Mouse (Mus musculus): ENCODE results near the gene Gm525.
"Not testable (repeated sequence)": the region's sequence is repeated elsewhere in the genome, so short reads cannot be mapped to it uniquely, and the experiment has no call there.

Gm525 gene

DNA sequence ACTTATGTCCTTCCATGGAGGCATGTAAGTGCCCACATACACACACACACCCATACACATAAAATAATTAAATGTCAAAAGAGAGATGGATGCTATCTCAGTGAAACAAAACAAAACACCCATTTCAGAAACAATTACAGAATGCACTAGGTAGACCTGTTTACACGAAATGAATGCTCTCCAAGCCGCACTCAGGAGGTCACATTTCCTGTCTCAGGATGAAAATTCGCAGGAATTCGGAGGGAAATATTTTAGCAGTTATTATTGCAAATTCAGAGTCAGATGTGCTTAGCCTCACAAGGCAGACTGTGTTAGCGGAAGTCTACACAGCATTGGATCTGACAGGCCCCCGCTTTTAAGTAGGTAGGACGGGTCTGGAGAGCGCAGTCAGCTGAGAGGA, at the start of gene Gm525:
Gene Gm525 (plus strand): TSS at position 301 of the 400 bp plus-strand sequence.
- in situ Hi-C loops (cut with MboI, MseI): no loop called here

DNA sequence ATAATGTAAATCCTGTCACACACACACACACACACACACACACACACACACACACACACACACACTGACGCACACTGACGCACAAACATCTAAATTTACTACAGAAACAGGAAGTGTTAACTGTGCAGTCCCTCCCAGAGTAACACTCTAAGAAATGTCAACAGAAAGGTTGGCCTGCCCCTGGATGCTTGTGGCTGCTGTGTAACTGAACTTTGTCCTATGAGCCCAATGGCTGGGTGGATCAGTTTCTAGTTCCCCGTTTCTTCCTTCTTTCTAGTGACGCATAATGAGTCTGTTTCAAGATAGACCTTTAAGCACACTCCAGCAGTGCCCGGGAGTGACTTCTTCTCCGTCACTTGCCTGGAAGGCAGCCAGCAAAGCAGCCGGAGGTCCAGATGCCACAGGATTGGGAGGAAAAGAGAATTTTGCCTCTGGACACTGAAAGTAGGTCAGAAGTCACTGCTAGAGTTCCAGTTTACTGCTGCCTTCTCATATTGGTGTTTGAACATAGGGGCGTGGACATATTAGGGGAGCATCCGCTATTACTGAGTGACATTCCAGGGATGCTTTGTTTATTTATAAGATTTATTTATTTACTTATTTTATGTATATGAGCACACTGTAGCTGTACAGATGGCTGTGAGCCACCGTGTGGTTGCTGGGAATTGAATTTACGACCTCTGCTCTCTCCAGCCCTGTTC, 49.3 kb upstream of the Gm525 start:
- in situ Hi-C loops (cut with MboI, MseI): no loop called here

DNA sequence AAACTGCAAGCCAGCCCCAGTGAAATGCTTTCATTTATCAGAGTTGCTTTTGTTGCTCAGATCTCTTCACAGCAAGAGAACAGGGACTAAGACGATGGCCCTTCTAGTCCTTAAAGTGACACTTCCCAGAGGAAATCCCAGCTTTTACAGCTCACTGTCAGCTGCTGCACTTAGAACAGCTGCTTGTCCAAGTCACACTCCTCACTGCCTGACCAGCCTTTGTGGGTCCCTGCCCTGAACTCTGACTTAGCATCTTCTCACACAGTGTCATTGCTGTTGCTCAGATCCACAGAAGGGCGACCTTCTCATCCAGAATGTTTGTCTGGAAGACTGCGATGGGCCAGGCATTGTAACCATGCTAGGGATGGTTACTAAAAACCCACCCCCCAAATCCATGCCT, 48.0 kb upstream of the Gm525 start:
- in situ Hi-C loops (cut with MboI, MseI): no loop called here

DNA sequence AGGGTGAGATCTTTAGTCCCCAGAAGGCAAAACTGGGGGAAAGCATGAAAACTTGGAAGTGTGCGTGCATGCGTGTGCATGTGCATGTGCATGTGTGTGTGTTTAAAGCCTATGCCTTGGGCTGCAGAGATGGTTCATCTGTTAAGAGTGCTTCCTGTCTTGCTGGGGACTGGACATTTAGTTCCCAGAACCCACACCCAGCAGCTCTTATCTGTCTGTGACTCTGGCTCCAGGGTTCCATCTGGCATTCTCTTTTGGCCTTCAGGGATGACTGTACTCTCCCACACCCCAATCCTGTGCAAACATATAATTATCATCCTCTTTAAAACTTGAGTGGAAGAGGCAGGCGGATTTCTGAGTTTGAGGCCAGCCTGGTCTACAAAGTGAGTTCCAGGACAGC, 47.5 kb upstream of the Gm525 start:
- in situ Hi-C loops (cut with MboI, MseI): no loop called here

DNA sequence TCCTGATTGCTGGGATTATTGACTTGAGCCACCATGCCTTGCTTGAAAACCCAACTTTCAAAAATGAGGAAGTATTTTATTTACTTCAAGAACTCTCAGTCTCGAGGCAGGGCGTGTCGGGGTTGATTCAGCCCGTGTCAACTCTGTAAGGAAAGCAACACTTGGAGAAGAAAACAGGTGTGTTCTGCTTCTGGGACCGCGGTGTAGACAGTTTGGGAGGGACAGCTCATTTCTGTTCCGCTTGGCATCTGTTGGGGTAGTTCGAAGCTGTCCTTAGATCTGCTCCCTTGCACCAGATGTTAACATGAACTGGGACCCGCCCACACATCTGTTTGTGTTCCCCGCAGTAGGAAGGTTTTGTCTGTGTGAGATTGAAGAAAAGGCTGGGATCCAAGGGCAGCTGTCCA, 45.7 kb upstream of the Gm525 start:
- in situ Hi-C loops (cut with MboI, MseI): no loop called here

DNA sequence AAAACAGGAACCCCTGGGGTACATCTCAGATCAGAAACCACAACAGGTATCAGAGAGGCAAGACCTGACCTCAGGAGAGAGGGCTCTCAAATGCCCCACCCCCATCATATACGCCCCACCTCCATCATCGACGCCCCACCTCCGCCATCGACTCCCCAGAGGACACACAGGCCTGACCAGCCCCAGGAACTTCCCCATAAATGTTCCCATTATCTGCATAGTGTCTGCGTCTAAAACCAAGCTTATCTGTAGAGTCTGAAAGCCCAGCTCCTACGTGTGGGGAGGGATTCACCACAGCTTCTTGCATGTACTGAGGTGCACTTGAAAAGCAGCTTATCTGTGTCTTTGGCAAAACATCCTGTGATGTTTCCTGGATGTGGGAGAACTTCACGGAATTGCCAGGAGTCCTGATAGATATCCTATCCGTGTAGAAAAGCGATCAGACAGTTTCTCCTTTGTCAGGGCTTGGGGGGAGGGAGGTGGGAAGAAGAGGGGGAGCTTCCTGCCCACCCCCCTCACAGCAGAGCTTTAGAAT, 44.7 kb upstream of the Gm525 start:
- in situ Hi-C loops (cut with MboI, MseI): no loop called here

DNA sequence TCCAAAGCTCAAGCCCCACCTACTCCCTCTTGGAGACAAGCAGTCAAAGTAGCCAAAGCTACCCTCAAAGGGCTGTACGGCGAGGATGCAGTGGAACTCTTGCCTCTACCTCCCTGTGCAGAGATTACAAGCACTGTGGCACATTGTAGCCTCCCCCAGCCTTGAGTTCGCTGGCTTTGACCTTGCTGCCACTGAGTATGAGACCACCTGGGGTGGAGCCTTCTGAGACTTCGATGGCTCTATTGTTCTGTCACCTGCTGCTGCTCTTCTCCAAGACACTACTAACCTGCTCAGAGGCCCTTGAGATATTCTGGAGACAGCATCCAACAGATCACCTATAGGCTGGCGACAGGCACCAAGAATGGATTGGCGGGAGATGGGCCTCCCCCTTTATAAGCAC, 43.1 kb upstream of the Gm525 start:
- in situ Hi-C loops (cut with MboI, MseI): no loop called here

DNA sequence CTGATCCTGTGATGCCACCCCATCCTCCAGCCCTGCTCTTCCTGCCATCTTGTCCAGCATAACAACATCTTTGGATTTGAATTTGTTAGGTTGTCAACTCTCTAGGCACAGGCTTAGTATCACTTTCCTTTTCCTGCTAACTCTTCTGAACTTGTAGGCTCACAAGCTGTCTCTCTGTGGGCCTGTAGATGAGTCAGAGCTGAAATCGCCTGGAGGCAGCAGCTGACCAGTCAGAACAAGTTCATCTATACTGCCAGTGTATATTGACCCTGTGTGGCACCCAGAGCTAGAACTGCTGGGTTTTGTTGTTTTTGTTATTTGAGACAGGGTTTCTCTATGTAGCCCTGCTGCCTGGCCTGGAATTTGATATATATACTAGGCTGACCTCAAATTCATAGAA, 42.5 kb upstream of the Gm525 start:
- in situ Hi-C loops (cut with MboI, MseI): no loop called here

DNA sequence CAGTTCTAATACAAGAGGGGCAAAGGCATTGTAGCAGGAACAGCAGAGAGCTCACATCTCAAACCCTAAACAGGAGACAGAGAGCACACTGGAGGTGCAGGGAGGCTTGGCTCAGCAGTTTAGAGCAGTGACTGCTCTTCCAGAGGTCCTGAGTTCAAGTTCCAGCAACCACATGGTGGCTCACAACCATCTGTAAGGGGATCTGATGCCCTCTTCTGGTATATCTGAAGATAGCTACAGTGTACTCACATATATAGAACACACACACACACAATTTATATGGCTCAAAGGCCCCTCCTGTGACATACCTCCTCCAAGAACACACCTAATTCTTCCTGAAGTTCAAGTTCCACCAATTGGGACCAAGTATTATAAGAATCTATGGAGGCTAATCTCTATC, 39.0 kb upstream of the Gm525 start:
- in situ Hi-C loops (cut with MboI, MseI): no loop called here

DNA sequence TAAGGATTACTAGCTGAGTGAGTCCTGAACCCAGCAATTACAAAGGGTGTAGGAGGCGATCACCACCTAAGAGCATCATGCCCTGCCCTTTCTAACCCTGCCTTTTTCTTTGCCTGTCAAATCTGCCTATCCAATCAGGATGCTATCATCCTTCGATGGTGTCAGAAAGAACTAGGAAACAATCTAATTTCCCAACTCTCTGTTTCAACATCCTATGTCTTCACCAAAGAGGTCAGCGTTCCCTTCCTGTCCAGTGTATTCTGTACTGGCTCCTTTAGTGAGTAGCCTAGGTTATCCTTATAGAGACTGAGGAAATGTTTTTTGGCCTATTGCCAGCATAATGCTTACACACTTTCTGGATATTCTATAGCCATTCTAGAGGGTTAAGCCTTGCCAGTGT, 38.1 kb upstream of the Gm525 start:
- in situ Hi-C loops (cut with MboI, MseI): no loop called here

DNA sequence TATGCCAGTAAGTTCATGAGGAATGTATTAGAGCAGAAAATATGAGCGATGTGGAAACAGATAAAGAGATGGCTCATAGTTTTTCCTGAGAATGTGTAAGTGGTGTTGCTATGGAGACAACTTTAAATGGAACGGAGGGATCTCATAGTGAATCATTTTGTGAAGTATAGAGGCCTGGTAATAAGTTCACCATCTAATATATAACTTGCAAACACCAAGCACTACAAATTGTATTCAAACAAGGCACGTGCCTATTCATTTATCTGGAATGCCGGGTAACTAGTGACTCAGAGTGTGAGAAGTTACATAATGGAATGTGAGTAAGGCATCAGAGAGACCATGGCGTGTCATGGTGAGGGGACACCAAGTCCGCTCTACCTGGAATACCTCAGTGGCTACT, 35.1 kb upstream of the Gm525 start:
- in situ Hi-C loops (cut with MboI, MseI): no loop called here

DNA sequence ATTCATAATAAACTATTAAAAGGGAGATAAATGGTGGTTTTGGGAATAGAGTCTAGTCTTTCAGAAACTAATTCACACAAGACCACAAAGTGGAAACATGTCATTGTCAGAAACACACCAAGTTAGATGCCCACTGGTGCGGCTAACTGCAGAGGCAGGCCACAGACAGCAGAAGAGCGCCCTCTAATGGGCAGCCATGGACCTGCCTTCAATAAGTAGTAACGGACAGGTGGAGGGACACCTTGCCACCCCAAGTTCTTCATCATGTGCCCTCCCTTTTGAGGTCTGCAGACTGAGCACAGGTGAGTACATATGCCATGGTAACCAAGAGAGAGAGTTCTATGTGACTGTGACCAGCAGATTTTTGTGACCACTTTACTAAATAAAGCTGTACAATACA, 34.3 kb upstream of the Gm525 start:
- in situ Hi-C loops (cut with MboI, MseI): no loop called here

DNA sequence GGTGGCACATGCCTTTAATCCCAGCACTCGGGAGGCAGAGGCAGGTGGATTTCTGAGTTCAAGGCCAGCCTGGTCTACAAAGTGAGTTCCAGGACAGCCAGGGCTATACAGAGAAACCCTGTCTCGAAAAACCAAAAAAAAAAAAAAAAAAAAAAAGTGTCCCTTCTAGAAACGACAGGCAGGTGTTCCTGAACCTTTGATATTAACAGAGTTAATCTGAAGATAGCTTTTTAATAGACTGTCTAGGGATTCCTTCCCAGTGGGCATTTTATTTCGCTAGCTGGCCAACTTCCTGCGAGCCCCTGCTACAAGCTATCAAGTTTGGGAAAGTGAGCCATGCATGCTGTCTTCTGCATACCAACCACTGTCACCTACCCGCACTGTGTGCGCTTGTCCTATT, 32.6 kb upstream of the Gm525 start:
- in situ Hi-C loops (cut with MboI, MseI): not testable (repeated sequence)

DNA sequence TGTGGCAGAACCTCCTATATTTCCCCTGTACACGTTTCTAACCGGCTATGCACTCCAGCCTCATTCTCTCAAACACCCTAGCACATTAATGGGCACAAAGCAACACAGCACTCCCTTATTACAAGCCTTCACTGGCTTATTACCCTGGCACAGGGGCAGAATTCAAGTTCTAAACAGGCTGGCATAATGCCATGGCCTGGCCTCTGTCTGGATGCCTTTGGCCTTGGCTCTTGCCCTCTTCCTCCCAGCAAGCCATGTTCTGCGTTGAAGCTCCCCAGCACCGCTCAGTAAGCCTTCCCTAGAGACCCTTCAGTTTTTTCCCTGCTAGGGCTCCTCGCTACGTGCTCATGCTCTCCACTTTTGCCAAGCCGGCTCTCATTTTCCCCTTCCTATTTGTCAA, 30.6 kb upstream of the Gm525 start:
- in situ Hi-C loops (cut with MboI, MseI): no loop called here

DNA sequence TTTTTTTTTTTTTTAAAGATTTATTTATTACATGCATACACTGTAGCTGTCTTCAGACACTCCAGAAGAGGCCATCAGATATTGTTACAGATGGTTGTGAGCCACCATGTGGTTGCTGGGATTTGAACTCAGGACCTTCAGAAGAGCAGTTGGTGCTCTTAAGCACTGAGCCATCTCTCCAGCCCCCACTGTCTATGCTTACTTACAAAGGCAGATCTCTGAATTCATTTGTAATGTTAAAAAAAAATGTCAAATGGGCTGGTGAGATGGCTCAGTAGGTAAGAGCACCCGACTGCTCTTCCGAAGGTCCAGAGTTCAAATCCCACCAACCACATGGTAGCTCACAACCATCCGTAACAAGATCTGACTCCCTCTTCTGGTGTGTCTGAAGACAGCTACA, 28.1 kb upstream of the Gm525 start:
- in situ Hi-C loops (cut with MboI, MseI): not testable (repeated sequence)

DNA sequence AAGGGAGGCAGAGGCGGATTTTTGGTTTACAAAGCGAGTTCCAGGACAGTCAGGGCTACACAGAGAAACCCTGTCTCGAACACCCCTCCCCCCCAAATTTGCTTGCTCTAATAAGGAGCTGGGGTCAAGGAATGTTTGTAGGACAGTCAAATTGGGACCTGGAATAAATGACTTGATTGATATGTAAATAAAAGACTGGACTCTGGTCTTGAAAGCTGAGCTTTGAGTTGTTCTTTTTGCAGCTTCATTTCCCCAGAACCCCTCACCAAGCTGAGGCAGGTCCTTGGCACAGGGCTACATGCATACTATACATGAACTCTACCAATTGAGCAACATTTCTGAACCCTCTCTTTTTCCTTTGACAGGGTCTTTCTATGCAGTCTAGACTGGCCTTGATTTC, 27.6 kb upstream of the Gm525 start:
- in situ Hi-C loops (cut with MboI, MseI): no loop called here

DNA sequence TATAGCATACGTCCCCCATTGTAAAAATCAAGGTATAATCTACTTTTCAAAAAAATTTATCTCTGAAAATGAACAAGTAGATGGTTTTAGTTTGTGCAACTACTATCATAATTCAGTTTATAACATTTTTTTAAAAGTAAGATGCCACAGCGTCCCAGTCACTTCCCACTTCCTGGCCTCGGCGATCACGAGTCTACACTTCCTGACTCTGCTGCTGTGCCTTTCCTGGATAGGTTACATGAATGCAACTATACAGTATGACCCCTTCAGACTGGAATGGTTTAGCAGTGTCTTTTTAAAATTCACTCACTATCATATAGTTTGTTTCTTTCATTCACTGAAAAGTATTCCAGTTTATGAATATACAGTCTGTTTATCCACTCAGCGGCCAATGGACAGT, 21.9 kb upstream of the Gm525 start:
- in situ Hi-C loops (cut with MboI, MseI): no loop called here

DNA sequence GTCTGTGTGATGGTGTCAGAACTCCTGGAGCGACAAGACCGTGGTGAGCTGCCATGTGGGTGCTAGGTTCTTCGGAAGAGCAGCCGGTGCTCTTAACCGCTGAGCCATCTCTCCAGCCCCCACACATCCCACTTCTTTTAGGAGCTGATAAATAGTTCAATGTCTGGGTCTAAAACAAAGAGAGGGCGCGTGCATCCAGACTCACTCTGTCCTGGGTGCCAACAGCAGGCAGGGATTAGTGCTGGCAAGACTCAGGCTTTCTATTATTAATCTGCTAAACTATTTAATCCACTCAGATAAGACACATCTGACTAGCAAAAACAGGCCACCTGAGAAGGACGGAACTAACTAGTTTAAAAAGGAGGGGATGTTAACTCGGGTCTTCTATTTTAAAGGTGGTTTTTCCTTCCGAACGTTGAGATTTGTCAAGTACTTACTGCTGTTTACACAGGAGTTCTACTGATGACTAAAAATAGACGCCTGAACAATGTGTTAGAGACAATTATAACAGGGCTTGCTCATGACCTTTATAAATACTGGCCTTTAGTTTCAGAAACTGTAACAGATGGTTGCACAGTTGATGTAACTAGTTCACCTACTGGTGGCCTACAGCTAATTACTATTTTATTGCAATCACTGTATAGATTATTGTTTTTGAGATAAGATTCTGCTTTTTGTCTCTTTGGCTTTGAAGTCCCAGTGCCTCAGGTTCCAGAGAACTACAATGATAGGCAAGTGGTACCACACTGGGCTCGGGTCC, 17.5 kb upstream of the Gm525 start:
- in situ Hi-C loops (cut with MboI, MseI): no loop called here

DNA sequence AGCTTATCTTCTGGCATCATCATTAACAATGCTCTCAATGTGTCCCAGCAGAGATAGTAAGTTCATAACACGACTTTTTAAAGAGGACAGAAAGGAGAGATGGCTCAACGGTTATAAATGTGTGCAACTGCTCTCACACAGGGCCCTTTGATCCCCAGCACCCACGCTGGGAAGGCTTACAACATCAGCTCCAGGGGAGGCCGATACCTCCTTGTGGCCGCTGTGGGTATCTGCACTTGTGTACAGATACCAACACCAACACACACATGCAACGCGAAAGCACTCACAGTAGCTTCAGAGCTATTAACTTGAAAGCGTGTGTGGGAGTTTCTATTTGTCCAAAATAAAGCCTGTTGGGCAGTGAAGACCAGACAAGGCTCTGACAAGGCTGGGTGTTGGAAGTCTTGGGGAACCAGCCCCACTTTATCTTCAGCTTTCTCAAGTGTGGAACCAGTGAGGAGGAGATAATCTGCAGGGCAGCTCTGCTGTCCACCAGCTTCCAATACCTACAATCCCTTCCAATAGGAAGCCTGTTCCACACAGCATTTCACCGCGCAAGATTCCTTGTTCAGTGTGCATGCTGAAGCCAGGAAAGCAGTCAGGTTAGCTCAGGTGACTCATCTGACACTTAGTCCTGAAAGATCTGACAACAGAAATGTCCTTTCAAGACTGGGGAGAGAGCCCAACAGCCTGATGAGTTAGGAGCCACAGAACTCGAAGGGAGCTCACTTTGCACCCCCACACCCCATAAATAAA, 14.9 kb upstream of the Gm525 start:
- in situ Hi-C loops (cut with MboI, MseI): no loop called here

DNA sequence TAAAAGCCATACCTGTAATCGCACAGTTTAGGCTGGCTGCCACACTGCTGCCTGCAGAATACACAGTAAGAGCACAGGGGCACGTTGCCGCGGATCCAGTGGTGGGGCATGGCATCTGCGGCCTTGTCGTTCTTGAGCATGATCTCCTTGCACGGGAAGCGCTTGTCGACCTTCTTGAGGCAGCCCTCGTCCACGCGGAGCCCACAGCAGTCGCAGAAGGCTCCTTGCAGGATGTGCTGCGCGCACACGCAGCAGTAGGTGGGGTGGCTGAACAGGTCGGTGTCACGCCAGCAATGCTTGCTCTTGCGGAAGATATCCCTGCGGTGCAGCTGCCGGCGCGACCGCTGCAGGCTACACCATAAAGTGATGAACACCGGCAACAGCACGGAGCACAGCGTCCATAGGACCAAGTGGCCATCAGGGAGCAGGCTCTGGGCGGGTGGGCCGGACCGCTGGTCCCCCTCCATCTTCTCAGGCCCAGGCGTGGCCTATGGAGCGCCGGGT, 13.7 kb upstream of the Gm525 start:
- in situ Hi-C loops (cut with MboI, MseI): no loop called here

DNA sequence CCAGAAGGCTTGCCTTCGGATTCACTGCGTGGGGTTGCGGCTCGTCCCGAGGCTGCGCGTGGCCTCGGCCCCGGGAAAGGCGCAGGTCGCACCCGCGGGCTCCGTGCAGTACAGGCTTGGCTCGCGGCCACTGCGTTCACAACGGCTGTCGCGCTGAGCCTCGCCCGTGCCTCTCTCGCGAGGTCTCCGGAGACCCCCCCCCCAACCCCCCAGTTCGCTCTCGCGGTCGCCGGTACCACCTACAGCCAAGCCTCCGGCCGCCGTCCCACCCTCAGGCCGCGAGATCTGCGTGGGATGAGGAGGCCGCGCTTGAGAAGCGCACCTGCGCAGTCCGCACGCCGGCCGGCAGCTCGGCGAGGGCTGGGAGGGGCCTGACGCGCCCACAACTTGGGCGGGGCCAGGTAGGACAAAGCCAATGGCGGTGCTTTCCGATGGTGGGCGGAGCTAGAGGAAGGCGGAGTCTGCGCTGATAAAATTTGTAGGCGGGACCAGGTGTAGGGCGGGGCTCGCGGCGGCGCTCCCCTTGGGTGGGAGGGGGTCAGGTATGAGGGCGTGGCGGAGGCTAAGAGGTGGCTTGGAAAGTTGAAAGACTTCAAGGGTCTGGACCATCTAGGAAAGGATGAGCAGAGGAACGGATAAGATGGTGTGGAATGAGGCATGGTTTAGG, 13.1 kb upstream of the Gm525 start:
- in situ Hi-C loops (cut with MboI, MseI): no loop called here

DNA sequence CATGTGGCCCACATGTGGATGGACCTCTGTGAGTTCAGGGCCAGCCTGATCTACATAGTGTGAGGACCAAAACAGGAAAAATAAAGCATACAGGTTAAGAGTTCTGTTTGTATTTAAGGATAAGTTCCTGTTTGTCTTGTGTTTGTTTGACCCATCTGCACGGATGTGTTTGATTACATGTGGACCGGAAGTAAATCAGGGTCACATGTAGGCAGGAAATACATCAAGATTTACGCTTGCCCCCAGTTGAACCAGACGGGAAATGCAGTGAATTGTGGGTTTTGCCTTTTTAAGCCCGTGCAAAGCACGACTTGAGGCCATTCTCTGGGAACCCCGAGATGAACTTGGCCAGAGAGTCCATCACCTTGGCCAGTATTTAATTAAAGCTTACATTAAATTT, 12.3 kb upstream of the Gm525 start:
- in situ Hi-C loops (cut with MboI, MseI): no loop called here
